Mouse (Mus musculus): ENCODE results near the gene Spink2.

- TF ChIP-seq POLR2A (IDR thresholded peaks at IDR 0.05; ENCODE audit: low read depth, low read length) (no peak), CTCF (IDR thresholded peaks at IDR 0.05; ENCODE audit: borderline replicate concordance, insufficient read depth, low read length) (no peak)
These were observed 40.7 kb downstream of the Spink2 start for GRCm38 (mm10) chr5:77170593-77170992.

Data from embryonic fibroblast, embryonic 13.5 days (primary cell).